Mouse (Mus musculus) gastrocnemius, postnatal 14 days (tissue): ENCODE results near the gene Dnmt3a. TPM values are rescaled to one million over a fixed set of nuclear protein-coding genes. Genes with fewer than 3 reads are reported as not detected.
A peak's percentile ranks its signal among the peaks of the same experiment; 100 is the strongest.

Source experiments
- DNase-seq: peaks from one replicate; pipeline ENCODE4 v3.0.0; 2021; ENCODE audit warnings: mixed read lengths
- intact Hi-C: fragments of 180-260 bp; cut with DNase I; formaldehyde crosslinking; loops from one replicate; pipeline ENCODE4 v1.15.1; 2025; ENCODE audit warnings: low total_unique reads
- total RNA-seq, 2 experiments: library from RNA; stranded (reverse); gene quantifications; 2 replicates each; pipeline ENCODE4 v1.2.3; 2021

Gene Dnmt3a
- total RNA-seq, 2 experiments from 2014 or later, result 119 to 137 TPM

DNA sequence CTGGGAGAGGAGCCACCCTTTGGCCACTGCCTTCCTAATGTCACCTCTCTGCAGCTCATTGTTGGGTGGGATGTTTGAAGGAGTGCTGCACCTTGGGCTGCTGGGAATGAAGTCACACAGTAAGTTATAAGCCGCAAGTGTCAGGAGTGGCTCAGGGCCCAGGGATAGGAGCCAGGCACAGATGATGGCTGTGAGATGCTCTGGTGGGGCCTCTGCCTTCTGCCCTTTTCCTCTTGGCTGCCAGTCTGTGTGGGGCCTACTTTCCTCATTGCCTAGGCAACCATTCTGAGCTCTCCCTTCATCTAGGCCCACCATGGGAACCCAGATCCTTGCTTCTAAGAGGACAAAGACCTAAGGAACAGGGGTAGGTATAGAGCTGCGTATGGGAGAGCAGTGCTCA lies 21.5 kb upstream of the Dnmt3a start:
- intact Hi-C loops, result no loop called here
- no peak for DNase-seq

DNA sequence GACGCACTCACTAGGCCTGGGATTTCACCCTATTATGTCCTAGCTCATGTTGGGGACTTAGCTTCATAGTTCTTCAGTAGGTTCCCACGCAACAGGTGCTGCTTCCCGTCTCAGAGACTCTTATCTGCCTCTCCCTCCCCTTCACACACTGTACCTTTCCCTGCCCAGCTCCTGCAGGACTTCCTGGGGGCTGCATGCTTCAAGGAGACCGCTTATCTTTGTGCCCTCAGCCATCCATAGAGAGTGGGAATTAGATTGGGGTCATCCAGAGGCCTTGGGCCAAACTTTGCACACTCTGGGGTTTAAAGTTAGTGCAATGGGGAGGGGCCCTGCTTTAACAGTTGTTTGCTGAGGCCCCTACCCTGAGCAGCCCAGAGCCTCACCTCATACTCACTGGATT lies 21.1 kb upstream of the Dnmt3a start:
- intact Hi-C loops, result loop anchor here (5.0 kb wide), 1 partner anchor 87 kb away; no protein-coding TSS in a partner anchor
- DNase-seq, result no peak

DNA sequence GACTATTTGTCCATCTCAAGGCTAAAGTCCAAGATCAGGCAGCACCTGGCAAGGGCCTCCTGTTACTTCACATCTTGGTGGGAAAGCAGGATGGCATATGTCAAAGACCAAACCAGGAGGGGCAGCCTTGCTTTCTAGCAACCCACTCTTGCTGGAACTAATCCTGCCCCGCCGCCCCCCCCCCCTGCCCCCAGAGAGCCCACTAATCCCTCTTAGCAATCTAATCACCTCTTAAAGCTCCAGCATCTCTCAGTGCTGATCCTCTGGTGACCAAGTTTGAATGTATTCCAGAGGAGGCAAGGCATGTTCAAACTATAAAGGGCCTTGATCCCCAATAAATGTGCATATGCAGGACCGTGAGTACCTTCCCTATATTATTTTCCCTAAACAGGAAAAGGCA lies 18.8 kb upstream of the Dnmt3a start:
- intact Hi-C loops, result loop anchor here (5.0 kb wide), 1 partner anchor 90 kb away; no protein-coding TSS in a partner anchor
- no peak for DNase-seq

DNA sequence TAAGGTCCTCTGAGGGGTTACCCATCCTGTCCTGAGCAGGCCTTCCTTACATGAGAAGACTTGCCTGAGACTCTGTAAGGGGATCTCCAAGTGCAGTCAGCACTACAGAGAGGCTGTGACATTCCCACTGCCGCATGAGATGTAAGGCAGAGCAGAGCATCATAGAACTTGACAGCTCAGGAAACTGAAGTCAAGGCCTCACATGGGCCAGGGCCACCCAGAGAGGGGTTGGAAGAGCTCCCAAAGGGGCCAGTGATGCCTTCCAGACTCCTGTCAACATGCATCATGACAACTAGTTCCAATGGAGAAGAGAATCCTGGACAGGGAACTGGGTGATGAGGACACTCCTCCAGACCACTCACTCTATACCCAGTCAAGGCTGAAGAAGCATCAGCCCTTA lies 18.3 kb upstream of the Dnmt3a start:
- no peak for DNase-seq
- intact Hi-C loops, result loop anchor here (5.0 kb wide), 1 partner anchor 90 kb away; no protein-coding TSS in a partner anchor

- peak; percentile 20 for DNase-seq
- intact Hi-C loops, result loop anchor here (5.0 kb wide), 1 partner anchor 91 kb away; no protein-coding TSS in a partner anchor
Observed at GRCm38 (mm10) chr12:3788421-3789051, 17.3 kb upstream of the Dnmt3a start.

GRCm38 (mm10) chr12:3789626-3790185 lies 16.1 kb upstream of the Dnmt3a start:
- no peak for DNase-seq
- intact Hi-C loops, result loop anchor here (5.0 kb wide), 1 partner anchor 92 kb away; no protein-coding TSS in a partner anchor

DNA sequence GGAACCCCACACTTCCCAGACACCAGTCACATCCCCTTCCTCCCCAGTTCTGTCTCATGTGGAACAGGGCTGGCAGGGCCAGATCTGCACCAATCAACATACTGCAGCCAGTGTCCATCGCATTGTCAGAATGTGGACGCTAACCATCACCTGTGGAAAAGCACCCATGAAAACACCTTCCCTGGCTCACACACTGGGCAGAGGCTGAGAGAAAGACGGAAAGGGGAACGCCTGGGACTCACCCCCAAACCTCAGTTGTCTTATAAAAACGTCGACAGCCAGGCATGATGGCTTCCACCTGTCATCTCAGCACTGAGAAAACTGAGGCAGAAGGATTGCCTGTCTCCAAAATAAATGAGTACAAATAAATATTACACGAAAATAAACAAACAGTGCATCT lies 14.6 kb upstream of the Dnmt3a start:
- intact Hi-C loops, result no loop called here
- DNase-seq, result no peak

DNA sequence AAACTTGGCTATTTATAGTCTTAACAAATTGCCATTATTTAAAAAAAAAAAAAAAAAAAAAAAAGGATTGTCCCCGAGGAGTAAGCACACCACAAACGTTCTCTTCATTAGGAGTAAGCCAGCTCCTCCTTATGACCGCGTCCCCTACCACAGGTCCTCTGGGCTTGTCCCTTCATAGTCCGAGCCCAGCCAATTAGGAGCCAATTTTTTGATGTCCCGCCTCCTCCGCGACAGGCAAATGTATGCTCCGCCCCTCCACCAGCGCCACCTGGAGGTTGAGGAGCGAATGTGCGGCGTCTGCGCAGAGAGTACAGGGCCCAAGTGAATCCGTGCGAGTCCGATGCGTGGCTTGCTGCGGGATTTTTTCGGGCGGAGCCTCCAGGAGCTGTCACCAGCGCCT lies 14.1 kb upstream of the Dnmt3a start:
- intact Hi-C loops, result no loop called here
- DNase-seq, result peak; percentile 94

DNA sequence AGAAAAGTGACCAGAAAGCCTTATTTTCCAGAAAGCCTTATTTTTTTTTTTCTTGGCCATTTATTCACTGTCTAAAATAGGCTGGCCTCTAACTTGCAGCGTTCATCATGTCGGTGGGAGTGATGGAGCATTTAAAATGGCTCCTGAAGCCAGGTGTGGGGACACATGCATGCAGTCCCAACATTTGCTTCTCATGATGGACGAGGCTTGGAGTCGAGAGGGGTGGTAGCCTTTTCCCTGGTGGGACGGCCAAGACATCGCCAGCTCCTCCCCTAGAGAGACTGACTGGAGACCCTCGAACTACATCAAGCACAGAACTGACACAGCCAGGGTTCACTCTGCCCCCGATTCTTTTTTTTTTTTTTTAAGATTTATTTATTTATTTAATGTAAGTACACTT lies 13.6 kb upstream of the Dnmt3a start:
- intact Hi-C loops, result no loop called here
- DNase-seq, result no peak

GRCm38 (mm10) chr12:3795569-3795968 lies 10.2 kb upstream of the Dnmt3a start:
- intact Hi-C loops, result no loop called here
- DNase-seq, result no peak

- no peak for DNase-seq
- intact Hi-C loops, result no loop called here
Observed at GRCm38 (mm10) chr12:3799551-3799950, 6.3 kb upstream of the Dnmt3a start.

- DNase-seq, result peak; percentile 92
- intact Hi-C loops, result no loop called here
Observed at GRCm38 (mm10) chr12:3806271-3806684, 471 bp downstream of the Dnmt3a start.

DNA sequence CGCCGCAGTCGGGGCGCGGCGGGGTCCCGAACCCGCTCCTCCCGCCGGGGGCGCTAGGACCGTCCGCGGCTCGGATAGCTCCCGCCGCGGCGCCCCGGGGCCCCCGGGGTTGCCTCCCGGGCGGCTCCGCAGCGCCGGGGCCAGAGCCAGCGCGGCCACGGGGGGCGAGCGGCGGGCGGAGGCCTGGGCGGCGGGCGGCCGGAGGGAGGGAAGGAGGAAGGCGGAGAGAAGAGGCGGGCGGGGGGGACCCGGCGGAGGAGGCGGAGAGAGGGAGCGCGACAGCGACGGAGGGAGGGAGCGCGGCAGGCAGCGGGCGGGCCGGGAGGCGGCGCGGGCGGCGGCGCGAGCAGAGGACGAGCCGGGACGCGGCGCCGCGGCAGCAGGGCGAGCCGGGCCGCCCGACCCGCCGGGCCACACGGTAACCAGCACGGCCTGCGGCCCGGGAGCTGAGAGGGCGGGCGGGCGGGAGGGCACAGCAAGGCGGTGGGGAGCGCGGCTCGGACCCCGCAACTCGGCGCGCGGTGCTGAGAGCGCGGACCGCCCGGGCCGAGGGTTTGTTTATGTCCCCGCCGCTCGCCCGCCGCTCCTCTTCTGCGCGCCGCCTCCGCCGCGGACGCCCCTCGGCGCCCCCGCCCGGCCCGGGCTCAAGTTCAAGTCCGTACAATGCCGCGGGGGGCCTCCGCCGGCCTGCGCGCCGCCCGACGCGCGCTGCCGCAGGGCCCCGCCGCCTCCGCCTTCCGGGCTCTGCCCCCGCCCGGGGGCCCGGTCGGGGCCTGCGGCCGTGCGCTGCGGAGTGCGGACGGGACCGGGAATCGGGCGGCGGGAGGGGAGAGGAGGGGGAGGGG lies 1.1 kb downstream of the Dnmt3a start:
- peak; percentile 87 for DNase-seq
- intact Hi-C loops, result no loop called here

- peak; percentile 81 for DNase-seq
- intact Hi-C loops, result no loop called here
Observed at GRCm38 (mm10) chr12:3807548-3808395, 2.0 kb downstream of the Dnmt3a start.

GRCm38 (mm10) chr12:3808396-3808981 lies 2.7 kb downstream of the Dnmt3a start:
- intact Hi-C loops, result no loop called here
- DNase-seq, result peak; percentile 77

DNA sequence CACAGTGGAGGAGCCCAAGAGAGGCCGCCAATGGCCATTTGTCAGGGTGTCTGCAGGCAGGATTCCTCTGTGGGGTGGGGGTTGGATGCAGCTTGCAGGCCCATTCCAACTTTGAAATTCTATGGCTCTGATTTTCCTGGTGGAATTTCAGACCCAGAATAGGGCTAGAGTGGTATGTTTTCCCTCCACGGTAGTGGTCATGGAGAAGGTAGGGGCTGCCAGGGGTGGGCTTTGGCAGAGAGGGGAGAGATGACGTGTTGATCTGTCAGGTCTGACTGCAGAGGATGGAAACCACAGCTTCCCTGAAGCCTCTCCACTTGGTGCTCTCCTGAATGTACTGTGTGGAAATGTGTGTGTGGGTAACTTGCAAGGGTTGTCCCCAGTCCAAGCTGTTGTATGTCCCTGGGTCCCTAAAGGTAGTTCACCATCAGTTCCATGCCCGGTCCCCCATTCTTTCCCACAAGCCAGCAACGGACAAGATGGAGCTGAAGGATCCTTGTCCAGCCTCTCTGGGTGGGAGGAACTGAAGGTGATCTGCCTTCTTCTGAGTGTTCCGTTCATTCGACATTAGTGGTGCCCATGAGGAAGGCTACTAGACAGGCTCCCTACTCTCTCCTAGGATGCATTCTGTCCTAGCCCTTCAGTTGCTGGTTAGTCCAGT lies 3.8 kb downstream of the Dnmt3a start:
- intact Hi-C loops, result no loop called here
- DNase-seq, result no peak

GRCm38 (mm10) chr12:3810455-3810854 lies 4.6 kb downstream of the Dnmt3a start:
- no peak for DNase-seq
- intact Hi-C loops, result no loop called here

- no peak for DNase-seq
- intact Hi-C loops, result no loop called here
Observed at GRCm38 (mm10) chr12:3811596-3811995, 5.8 kb downstream of the Dnmt3a start.

DNA sequence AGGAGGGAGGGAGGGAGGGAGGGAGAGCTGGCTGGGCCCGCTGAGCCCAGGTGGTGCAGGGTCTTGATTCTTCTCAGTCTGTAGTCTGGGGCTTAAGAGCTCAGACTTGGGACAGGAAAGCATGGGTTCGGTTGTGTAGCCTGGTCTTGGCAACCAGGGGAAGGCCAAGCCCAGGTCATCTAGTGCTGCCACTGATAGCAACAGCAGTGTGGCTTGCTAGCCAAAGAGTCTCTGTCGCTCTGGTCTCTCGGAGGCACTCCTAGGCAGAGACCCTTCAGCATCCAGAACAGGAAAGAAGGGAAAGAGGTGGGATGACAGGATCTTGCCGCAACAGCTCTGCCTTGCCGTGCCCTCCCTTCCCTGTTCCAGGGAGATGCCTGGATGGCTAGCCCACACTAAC lies 6.4 kb downstream of the Dnmt3a start:
- intact Hi-C loops, result no loop called here
- no peak for DNase-seq
